ENCODE assay signal across 24 mouse cellular contexts in the genomic region with DNA sequence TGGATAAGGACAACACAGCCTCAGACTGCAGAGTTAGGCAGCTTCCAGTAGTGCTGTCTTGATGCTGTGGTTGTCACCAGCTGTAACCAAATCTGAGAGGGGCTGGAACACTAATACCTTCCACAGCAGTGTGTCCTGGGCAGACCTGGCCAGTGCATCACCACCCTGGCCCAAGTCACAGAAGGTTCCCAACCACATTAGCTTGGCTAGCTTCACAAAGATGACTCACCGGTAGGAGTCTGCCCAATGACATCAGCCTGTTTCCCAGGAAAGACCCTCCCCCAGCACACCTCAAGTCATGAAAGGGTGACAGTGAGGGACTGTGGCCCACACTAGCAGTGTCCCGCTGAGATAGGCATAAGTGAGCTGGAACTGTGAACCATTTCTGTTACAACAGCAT.
DNase-seq lines count a peak whose midpoint lies in the region; ATAC-seq and TF ChIP-seq lines count a peak whose summit lies in the region.
"Had no signal": no experiment of that assay in that cellular context is flagged by ENCODE, and none has a peak within 500 bp of the region (broad histone marks: within the 10 kb centered on the region; RNA-seq: fewer than 3 reads in every experiment).

No protein-coding gene starts in this region.

- H3K27ac ChIP-seq in kidney, embryonic 16.5 days (ENCODE audit: low read length) = no peak overlapping the region
- no peak overlapping the region for H3K27ac ChIP-seq in liver, embryonic 12.5 days
- H3K27ac ChIP-seq: heart, adult 2 months; heart, embryonic 10.5 days; heart, embryonic 13.5 days; hindbrain, embryonic 12.5 days; hindbrain, embryonic 15.5 days had no signal

- H3K4me1 ChIP-seq in kidney, embryonic 16.5 days (ENCODE audit: insufficient read depth, low read length) = no peaks in the 10 kb centered on the region
- H3K4me1 ChIP-seq in liver, embryonic 12.5 days = no peaks in the 10 kb centered on the region
- H3K4me1 ChIP-seq: heart, embryonic 13.5 days; hindbrain, embryonic 12.5 days; hindbrain, embryonic 15.5 days had no signal

- H3K4me2 ChIP-seq in kidney, embryonic 16.5 days (replicated peaks; ENCODE audit: low read depth, low read length) = no peak overlapping the region
- H3K4me2 ChIP-seq in liver, embryonic 12.5 days = no peak overlapping the region
- H3K4me2 ChIP-seq: heart, embryonic 13.5 days; hindbrain, embryonic 12.5 days; hindbrain, embryonic 15.5 days had no signal

- CTCF ChIA-PET in Patski (lab: Charles Lee) = interaction anchor here (0.9 kb wide), 1 partner anchor 152 kb away, joined by 3 read pairs; no protein-coding TSS in a partner anchor

- in situ Hi-C loops in Patski (cut with MboI; ENCODE audit: low pct_unique_long_range_greater_than_20kb) = no loop called here

- H3K9ac ChIP-seq in kidney, embryonic 16.5 days (replicated peaks; ENCODE audit: low read length) = no peak overlapping the region
- H3K9ac ChIP-seq in liver, embryonic 12.5 days = no peak overlapping the region
- H3K9ac ChIP-seq: forebrain, postnatal 0 days; heart, embryonic 13.5 days; hindbrain, embryonic 12.5 days; hindbrain, embryonic 15.5 days had no signal

- TF ChIP-seq CTCF in Patski (IDR thresholded peaks at IDR 0.05) = no peak

- peaks cover 6% of the 10 kb centered on the region for H3K27me3 ChIP-seq in Patski
- H3K27me3 ChIP-seq in kidney, embryonic 16.5 days (ENCODE audit: insufficient read depth, low read length) = no peaks in the 10 kb centered on the region; the same call in 1 of the 2 replicates
- no peaks in the 10 kb centered on the region for H3K27me3 ChIP-seq in liver, embryonic 12.5 days (replicated peaks)
- H3K27me3 ChIP-seq: hindbrain, embryonic 12.5 days; hindbrain, embryonic 15.5 days had no signal

- no peak overlapping the region for H3K4me3 ChIP-seq in kidney, embryonic 16.5 days (ENCODE audit: low read length)
- H3K4me3 ChIP-seq in liver, embryonic 12.5 days = no peak overlapping the region
- H3K4me3 ChIP-seq: heart, adult 2 months; heart, embryonic 10.5 days; heart, embryonic 13.5 days; hindbrain, embryonic 12.5 days; hindbrain, embryonic 15.5 days had no signal

- POLR2A ChIA-PET in Patski (lab: Charles Lee) = no interaction called here

- intact Hi-C loops in gastrocnemius, postnatal 36 days (cut with DNase I) = loop anchor here (10.0 kb wide), 1 partner anchor 104 kb away; no protein-coding TSS in a partner anchor

- no peaks in the 10 kb centered on the region for H3K9me3 ChIP-seq in kidney, embryonic 16.5 days (ENCODE audit: low read length)
- H3K9me3 ChIP-seq in liver, embryonic 12.5 days (replicated peaks) = no peaks in the 10 kb centered on the region
- H3K9me3 ChIP-seq: heart, embryonic 10.5 days; heart, embryonic 13.5 days; hindbrain, embryonic 12.5 days; hindbrain, embryonic 15.5 days had no signal

- peak; percentile 31 for ATAC-seq in Patski
- ATAC-seq in kidney, embryonic 16.5 days (ENCODE audit: low FRiP score, low TSS enrichment) = no peak
- no peak for ATAC-seq in liver, embryonic 12.5 days
- ATAC-seq: activated CD4-positive, CD25-positive, alpha-beta regulatory T cell, adult 4 months; forebrain, embryonic 14.5 days; forebrain, postnatal 0 days; intestine, postnatal 0 days had no signal

- H3K36me3 ChIP-seq in kidney, embryonic 16.5 days (ENCODE audit: insufficient read depth, low read length) = no peaks in the 10 kb centered on the region
- H3K36me3 ChIP-seq in liver, embryonic 12.5 days = no peaks in the 10 kb centered on the region
- H3K36me3 ChIP-seq: G1E; heart, embryonic 10.5 days; heart, embryonic 13.5 days; hindbrain, embryonic 12.5 days; hindbrain, embryonic 15.5 days had no signal

- peak; percentile 14 for DNase-seq in gastrocnemius, adult 18-20 months (ENCODE audit: low spot score)
- no peak for DNase-seq in gastrocnemius, postnatal 36 days
- peak; percentile 30 for DNase-seq in Patski (ENCODE audit: low read depth, low spot score)
- DNase-seq in fibroblast of lung, adult 2 months (ENCODE audit: low read depth) = peak; percentile 39
- DNase-seq: adrenal gland, postnatal 10 days; adrenal gland, postnatal 36 days; cerebellum, adult 18-20 months; cerebellum, adult 9-10 months; embryo, embryonic 11 days; forebrain, postnatal 0 days; gastrocnemius, postnatal 25 days; heart, adult 2 months; heart, postnatal 14 days; kidney, adult 2 months had no signal

- 86% methylated on average over 2 of the region's 2 CpGs for WGBS in kidney, embryonic 16.5 days
- 70% methylated on average over 2 of the region's 2 CpGs for WGBS in liver, embryonic 12.5 days (ENCODE audit: insufficient replicate concordance)

Comparison
In these comparisons a context has a peak if more than half of its experiments do, and no peak if none do; other contexts are left out.
1. DNase-seq: peak in gastrocnemius, adult 18-20 months (single experiment), Patski (single experiment) and fibroblast of lung, adult 2 months (single experiment); none in gastrocnemius, postnatal 36 days (0 of 2).